Mouse (Mus musculus) ES-Bruce4 (cell line): ENCODE results near the gene Tle3.

ENCODE experiments used
- CTCF ChIP-seq: IDR thresholded peaks from one replicate; pipeline ENCODE4 v1.8.1; 2011; ENCODE audit warnings: low read depth, low read length
- EP300 ChIP-seq: IDR thresholded peaks from 2 replicates; pipeline ENCODE4 v1.6.1; 2011; ENCODE audit warnings: low read depth, low read length; ENCODE audit not compliant: insufficient read depth
- POLR2A ChIP-seq: IDR thresholded peaks from one replicate; pipeline ENCODE4 v1.8.1; 2011; ENCODE audit warnings: low read length; ENCODE audit not compliant: insufficient read depth

DNA sequence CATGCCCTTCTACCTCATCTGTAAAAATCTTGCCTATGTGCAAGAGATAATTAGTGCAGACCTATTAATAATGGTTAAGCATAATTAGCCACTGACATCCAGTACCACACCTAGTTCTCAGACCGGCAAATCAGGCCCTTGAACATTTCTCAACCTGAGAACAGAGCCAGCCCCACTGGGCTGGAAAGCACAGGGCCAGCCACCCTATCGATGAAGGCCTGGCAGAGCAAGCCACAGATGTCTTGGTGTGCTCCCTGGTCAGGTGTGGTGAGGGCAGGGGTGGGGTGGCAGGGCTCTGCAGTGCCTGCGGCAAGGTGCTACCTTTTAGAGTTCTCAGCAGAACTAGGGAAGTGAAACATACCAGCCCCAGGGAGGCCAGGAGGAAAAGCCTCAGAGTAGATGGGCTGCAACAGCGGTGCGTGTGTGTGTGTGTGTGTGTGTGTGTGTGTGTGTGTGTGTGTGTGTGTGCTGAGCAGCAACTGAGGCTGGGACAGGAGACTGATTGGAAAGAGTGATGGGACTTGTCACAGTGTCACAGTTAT lies 77.3 kb downstream of the Tle3 start:
- no peak for TF ChIP-seq CTCF
- TF ChIP-seq POLR2A: no peak
- TF ChIP-seq EP300: no peak
